Mouse (Mus musculus) regulatory T cell (primary cell): Measurements from ENCODE around the gene Gm48552.

Source experiments
- in situ Hi-C: fragments of 300-600 bp; cut with MboI, MseI; formaldehyde crosslinking; loops from one replicate; pipeline ENCODE4 v1.15.1; 2025; ENCODE audit warnings: high pct_unique_total_duplicates

Gm48552 gene

DNA sequence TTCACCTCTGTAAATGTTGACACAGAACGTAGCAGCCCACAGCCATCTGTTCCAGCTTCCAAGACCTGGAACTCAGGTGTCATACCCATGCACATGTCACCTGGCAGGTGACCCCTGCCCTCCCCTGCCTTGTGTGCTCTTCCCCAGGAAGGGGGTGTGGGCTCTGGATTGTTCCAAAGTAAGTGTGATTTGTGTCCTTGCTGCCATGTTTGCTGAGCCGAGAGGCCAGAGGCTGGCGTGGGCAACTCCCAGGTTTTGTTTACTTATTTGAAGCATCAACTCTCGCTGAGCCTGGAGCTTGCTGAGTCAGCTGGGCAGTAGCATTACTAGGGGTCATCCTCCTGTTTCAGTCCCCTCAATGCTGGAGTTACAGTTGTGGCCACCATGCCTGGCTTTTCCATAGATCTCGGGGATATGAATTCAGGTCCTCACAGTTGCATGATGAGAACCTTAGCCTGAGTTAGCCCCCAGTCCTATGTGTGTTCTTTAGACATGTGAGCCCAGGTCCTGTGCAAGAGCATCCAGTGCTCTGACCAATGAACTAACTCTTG lies at the start of gene Gm48552:
Gm48552 (plus strand) TSS at position 501 of the 551 bp plus-strand sequence.
- in situ Hi-C loops = no loop called here

DNA sequence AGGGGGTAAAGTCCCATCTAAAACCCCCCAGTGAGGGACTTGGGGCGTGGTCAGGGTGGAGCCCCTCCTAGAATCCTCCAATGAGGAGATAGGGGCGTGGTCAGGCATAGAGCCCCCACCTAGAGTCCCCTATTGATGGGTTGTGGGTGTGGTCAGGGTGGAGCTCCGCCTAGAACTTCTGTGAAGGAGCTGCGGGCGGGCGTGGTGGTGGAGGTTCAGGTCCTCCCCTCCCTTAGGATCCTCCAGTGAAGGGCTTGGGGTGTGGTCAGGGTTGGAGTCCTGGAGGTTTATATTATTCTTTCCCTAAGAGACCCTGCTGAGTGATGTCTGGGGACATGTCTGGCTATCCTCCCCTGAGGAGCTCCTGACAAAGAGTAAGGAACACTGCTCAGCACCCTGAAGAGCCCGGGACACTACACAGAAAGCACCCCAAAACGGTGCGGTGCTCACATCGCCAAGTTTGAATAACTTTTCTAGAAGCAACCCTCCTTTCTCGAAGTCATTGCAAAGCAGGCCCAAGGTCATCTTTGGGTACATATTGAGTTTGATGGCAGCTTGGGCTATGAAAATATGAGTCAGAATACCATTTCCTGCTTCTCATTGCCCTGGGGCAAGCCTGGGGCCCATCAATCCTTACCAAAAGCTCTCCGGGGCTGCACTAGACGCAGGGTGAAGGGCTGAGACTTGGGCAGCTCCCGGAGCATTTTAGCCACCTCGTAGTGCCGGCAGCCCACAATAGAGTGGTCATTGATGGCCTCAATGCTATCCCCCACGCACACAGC lies 48.1 kb upstream of the Gm48552 start:
- in situ Hi-C loops = no loop called here

DNA sequence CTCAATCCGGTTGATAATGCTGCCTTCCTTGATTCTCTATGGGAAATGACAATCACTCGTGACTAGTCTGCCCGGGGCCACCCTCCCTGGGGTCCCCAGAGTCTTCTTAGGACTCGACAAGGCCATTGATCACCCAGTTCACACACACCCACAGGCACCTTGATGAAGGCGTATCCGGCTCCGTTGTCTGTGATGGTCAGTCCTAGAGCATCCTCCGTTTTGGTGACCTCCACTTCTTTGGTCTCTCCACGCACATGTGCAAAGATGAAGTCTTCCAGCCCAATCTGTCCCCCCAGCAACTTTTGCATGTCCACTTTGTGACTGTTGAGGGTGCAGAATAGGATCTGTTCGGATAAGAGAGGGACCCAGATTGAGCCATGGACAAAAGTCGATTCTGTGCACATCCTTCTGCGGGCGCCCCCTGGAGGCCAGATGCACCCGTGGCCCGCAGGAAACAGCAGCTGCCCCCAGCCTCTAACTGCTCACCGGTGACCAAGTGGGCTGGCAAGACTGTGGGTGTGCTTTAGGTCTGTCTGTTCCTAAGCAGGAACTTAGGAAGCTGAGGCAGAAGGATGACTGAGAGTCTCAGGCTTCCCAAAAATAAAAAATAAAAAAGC lies 47.4 kb upstream of the Gm48552 start:
- in situ Hi-C loops = no loop called here

DNA sequence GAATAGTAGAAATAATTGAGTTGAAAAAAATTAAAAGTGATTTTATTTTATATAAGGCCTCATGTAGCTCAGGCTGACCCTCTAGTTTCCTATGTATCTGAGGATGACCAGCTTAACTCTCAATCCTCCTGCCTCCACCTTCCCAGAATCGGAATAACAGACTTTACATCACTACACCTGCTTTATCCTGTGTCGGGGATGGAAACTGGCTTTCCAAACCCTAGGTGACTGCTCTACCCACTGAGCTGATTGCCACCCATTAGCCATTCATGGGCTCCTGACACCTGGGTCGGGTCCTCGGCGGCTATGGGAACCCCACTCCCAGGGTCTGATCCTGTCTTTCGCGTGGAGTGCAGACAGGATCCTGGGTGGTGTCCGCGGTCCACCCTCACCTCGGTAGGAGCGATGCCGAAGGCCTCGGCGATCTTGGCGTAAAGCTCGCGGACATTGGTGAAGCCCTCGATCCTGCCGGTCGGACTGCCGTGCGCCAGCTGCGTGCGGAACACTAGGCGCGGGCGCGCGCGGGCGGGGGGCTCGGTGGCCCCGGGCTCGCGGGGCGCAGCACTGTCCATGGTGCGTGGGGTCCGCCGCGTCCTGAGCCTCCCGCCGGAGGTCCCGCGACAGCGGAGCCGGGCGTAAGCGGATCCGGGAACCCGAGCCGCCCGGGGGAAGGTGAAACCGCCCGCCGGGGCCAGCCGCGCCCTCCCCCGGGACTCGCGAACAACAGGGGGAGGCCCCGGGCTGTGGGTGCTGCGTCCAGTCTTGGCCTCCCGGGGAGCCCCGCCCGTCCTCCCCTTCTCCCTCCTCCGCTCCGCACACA lies 45.9 kb upstream of the Gm48552 start, which contains the start of gene Gipc3:
Gipc3 (minus strand) TSS at position 581 of the 820 bp plus-strand sequence.
- in situ Hi-C loops = no loop called here

DNA sequence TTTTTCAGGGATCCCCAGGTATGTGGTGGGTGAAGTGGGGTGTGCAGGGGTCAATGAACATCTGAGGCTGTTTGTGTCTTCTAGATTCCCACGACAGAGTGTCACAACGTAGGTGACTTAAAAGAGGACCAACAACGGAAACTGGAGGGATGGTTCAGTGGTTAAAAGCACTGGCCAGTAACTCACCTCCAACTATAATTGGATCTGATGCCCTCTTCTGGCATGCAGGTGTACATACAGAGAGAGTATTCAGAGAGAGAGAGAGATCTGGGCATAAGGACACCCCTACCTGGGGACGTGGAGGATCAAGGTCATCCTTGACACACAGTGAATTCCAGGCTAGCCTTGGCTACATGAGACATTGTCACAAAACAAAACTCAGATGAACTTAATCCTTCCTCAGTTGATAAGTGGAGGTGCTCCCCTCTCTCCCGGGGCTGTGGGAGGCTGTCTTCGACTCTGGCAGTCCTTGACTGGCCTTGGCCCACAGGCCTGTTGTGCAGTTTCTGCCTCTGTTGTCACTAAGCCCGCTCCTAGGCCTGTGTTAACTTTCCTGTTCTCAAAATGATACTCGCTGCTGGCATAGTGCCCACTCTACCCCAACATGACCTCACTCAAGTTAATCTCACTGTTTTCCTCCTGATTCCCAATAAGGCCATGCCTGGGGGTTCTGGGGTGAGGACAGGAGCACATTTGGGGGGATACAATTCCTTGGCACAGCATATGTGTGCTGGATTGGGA lies 44.2 kb upstream of the Gm48552 start:
- in situ Hi-C loops = loop anchor here (5.0 kb wide), 1 partner anchor 57 kb away; no protein-coding TSS in a partner anchor

DNA sequence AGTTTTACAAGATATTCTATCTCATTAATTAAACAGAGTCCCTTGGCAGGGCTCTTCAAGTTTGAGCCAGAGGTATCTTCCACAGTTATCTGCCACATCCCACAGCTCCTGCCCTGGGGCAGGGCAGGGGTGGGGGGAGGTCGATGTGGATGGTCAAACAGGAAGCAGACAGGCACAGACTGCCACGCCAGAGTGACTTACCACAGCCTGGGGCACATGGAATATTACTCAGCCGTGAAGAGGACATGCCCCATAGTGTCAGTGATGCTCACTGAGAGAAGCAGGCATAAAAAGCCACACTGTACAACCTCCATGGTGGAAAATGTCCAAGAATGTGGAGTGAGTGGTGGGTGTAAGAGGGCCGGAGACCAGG lies 43.7 kb upstream of the Gm48552 start:
- in situ Hi-C loops = loop anchor here (5.0 kb wide), 1 partner anchor 58 kb away; no protein-coding TSS in a partner anchor

DNA sequence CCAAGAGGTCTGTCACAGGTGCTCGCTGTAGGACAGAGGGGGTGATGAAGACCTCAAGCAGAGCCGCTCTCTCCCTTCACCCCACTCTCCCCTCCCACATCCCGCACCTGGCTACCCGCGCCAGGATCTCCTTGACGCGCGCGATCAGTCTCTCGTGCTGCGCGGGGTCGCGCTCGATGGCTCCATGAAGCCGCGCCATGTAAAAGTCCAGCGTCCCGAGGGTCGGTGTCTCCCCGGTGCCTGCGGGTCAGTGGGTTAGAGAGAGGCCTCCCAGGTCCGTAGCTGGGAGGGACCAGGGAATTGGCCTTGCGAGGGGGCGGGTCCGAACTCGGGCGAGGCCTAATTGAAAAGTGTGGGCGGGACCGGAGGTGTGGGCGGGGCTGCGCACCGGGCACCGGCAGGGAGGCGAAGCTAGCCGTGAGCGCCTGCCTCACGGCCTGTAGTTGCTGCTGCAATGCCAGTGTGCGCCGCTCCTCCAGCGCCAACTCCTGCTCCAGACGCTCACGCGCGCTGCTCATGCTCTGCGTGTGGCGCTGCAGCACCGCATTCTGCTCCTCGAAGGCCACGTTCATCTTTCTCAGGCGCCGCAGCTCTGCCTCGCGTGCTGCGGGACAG lies 42.2 kb upstream of the Gm48552 start:
- in situ Hi-C loops = loop anchor here (5.0 kb wide), 1 partner anchor 59 kb away; no protein-coding TSS in a partner anchor

DNA sequence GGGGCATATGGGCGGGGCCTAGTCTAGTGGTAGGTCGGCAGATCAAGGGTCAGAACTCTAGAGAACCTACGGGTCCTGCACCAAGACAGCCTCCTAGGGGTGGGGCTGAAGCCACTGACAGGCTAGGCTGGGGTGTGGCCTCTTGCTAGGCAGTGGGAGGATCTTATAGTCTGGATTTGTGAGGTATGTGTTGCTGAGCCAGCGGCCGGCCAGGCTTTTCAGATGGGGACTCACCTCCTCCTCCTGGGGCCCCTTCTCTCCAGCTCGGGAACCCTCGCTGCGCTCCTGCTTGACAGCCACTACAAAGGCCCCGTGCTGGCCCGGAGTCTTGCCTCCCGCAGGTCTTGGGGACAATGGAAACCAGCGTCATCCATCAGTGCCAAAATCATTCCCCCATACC lies 39.7 kb upstream of the Gm48552 start:
- in situ Hi-C loops = loop anchor here (5.0 kb wide), 1 partner anchor 62 kb away; no protein-coding TSS in a partner anchor

DNA sequence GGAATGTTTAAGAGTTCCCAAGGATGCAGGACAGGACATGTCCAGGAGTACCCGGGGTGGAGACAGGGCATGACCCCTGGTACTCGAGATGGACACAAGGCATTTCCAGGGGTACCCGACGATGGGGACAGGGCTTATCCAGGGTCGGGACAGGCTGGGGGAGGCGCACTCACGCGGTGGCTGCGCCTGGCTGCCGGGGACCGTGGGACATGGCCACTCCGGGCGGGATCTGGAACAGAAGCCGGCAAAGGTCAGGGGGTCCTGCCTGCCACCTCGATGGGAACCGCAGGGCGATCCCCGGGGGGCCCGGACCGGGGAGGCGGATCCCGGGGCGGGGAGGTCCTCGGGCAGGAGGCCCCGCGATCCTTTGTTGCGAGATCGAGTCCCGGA lies 38.8 kb upstream of the Gm48552 start:
- in situ Hi-C loops = loop anchor here (5.0 kb wide), 1 partner anchor 63 kb away; no protein-coding TSS in a partner anchor

DNA sequence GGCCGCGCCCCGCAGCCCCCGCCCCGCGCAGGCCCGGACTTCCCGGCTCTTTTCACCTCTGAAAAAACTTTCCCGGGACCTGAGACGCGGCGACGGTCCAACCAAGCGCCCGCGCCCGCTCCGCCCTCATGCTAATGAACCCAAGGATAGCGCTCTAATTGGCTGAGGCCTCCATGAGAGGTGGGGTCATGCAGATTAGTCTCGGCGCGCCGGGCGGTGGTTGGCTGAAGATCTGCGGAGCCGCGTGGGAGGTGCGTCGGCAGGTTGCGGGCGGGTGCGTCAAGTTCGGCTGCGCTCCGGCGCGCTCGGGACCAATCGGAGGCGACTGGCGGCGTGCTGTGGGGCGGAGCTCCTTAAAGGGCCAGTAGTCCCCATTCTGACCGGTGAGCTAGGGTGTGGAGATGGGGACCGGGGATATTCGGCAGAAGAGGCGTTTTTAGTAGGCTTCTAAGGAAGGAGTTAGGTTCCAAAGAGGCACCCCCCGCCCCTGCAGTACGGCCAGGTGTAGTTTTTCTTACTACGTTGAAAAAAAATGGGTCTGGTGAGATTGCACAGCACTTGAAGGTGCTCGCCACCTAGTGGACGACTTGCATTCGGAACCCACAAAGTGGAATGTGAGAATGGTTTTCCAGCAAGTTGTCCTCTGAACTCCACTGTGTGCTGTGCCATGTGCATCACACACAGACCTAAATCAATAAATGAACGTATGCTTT lies 38.3 kb upstream of the Gm48552 start, which contains the start of gene Hmg20b:
Hmg20b (minus strand) TSS at position 130 of the 713 bp plus-strand sequence.
- in situ Hi-C loops = no loop called here

DNA sequence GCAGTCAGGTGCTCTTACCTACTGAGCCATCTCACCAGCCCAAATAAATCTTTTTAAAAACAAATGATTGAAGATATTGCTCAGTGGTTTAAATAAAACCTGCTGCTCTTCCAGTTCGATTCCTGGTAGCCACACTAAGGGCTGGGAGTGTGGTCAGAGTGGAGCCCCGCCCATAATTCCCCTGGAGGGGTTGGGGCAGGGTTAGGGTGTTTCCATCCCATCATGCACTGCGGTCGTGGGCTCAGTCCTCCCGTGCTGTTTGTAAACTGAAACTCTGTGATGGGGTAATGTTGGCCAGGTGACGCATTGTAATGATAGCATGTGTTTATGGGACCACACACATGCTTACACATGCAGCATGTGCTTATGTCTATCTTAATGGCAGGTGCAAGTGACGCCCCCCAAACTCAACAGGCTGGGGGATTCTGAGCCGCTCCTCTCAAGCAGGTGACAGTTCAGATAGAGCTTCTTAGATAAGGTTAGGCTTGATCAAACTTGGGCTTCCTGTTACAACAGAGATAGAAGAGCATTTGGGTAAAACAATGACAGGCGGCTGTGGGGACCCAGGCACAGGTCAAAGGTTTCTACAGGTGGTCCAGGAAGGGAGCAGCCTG lies 37.0 kb upstream of the Gm48552 start:
- in situ Hi-C loops = no loop called here

DNA sequence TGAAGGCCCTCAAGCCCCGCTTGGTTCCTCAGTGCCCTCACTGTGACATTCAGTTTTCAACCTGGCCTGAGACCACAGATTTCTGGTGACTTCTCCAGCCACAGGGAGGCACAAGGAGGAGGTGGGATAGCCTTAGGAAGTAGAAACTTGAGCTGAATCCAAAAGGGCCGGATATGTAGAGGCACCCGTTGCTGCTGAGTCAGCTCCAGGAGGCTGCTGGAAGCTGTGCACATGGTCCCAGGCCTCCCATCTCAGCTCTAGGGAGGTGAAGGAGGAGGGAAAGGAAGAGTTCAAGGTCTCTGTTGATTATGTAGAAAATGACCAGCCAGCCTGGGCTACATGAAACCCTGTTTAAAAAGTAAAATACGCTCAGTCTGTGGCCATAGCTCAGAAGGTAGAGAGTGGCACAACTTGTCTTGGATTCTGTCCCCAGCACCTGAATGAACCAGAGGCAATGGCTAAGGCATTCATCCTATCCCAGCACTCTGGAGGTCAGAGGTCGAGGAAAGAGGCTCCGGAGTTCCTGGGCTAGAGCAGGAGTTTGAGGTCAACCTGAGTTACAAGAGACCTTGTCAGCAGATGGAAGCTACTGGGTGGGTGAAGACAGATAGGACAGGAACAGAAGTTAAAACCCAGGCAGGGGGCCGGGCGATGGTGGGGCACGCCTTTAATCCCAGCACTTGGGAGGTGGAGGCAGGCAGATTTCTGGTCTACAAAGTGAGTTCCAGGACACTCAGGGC lies 33.9 kb upstream of the Gm48552 start:
- in situ Hi-C loops = no loop called here

DNA sequence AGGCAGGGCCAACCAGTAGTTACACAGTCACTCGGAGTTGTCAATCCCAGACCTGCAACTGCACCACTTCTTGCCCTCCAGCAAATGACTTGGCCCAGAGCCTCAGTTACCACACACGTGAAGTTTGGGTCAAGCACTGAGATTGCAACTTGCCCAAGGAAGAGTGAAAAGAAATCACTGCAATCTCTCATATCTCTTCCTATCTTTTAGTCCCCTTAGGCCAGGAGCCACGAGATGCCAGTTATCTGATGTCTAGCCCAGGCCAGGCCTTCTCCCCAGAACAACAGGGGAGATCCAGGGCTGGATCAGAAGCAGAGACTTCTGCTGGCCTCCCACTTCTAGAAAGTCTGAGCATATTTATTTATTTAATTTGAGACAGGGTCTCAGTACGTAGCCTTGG lies 33.3 kb upstream of the Gm48552 start:
- in situ Hi-C loops = no loop called here

DNA sequence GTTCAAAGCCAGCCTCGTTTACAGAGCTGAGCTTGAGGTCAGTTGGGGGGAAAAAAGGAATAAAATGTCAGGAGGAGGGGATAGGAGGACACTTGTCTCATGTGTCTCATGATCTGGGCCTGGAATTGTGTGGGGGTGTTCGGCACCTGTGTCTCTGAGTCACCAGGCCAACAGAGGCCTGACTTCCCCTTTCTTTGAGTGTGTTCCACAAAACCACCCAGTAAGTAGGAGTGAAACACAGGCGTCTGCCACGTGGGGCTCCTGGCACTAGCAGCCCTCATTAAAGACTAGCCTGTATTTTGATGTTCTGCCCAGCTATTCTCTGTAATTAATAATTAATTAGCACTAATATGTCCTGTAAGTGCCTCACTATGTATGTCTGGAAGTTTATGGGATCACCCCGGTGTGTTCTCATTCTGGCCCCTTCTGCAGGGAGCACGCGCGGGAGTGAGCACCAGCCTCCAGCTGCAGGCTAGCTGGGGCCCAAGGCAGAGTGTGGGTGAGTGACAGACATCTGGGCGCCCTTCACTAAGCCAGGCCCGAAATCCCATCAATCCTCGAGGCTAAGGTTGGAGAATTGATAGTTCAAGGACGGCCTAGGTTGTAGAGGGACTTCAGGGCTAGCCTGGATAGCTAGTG lies 32.3 kb upstream of the Gm48552 start:
- in situ Hi-C loops = no loop called here

DNA sequence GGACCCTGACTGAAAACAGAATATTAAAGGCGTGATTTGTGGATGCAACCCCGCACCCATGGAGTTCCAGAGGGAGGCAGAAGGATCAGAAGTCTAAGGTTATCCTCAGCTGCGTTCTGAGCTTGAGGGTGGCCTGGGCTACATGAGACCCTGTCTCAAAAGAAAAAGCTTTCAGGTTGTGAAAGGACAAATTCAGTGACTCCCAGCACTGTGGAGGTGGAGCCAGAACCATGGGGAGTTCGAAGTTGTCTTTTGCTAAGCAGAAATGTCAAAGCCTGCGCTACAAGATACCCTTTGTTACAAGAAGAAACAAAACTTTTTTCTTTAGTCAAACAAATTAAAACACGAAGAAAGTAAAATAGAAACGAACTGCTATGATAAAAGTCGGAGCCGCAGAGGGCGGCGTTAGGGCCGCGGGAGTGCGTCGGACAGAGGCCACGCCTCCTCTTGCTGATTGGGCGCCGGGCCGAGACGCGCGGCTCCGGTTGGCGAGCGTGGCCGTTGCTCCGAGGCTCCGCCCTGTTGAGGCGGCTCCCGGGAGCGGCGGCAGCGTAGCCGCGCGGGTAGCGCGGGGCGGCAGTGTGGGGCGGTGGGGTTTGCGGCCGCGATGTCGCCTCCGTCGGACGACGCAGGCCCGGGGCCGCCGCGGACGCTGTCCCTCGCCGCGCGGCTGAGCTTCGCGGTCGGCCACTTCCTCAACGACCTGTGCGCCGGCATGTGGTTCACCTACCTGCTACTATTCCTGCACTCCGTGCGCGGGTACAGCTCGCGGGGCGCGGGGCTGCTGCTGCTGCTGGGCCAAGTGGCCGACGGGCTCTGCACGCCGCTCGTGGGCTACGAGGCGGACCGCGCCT lies 31.6 kb upstream of the Gm48552 start, which contains the start of gene Mfsd12:
Mfsd12 (plus strand) TSS at position 501 of the 854 bp plus-strand sequence.
- in situ Hi-C loops = no loop called here

DNA sequence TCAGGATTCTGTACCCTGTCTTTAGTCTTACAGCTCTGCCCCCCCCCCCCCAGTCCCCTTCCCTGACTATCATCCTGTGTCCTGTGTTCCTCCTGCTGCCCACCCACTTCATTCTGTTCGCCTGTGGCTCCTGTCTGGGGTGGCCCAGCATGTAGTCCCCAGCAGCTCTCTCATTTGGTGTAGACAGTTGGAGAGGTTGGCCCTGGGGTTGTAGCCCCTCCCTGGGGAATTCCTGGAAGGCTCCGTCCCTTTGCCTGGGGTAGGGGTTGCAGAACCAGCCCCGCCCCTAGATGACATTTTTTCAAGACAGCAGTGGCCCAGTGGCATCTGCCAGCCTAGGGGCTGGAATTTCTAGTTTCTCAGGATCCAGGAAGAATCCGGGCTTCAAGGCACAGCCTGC lies 30.6 kb upstream of the Gm48552 start:
- in situ Hi-C loops = no loop called here

DNA sequence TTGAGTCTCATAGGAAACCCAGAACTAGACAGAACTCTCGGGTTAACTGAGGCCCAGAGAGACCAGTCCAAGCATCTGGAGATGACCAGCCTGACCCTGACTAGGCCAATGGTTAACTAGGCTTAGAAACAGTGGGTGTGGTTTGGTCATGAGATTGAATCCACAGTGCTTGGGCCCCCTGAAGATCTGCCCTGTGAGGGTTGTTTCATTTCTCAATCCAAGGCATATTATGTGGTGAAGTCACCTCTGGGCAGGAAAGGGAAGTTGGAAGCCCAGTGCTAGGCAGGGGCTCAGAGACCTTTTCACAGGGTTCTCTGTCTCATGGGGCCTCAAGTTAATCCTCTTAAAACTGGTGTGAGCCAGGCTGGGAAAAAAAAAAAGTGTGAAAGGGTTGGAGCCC lies 30.0 kb upstream of the Gm48552 start:
- in situ Hi-C loops = no loop called here
